Mouse (Mus musculus): ENCODE results near the gene Kmt5a. TPM values are rescaled to one million over a fixed set of nuclear protein-coding genes. Genes with fewer than 3 reads are reported as not detected.
A peak's percentile ranks its signal among the peaks of the same experiment; 100 is the strongest.
"Not testable (repeated sequence)": the region's sequence is repeated elsewhere in the genome, so short reads cannot be mapped to it uniquely, and the experiment has no call there.

Kmt5a gene
- polyA plus RNA-seq, 1 experiment from 2014 or later: 50.4 TPM

DNA sequence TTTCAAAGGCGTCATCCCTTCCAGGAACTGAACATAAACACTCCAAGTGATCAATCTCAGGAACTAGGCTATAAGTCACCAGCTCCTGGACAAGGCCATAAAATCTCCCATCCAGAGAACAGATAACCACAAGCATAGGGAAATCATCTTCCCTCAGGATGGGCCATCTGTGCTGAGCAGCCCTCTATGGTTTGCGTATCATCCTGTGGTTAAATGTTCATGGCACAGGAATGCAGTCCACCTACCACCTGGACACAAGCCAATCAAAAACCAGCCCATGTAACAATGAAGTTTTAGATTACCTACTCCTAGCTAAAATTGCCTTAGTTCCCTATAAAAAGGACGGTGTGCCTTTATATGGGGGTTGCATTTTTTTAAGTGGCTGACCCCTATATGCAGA is 49.2 kb downstream of the Kmt5a start:
- no peaks in the 10 kb centered on the region for H3K27me3 ChIP-seq (ENCODE audit: control insufficient read depth, insufficient read depth, low read length)
- 80% methylated on average over 3 of the region's 3 CpGs for WGBS
- H3K27ac ChIP-seq (ENCODE audit: low read length): no peak overlapping the region
- peaks cover 14% of the 10 kb centered on the region for H3K4me1 ChIP-seq (ENCODE audit: control insufficient read depth, insufficient read depth, low read length)
- ATAC-seq (ENCODE audit: insufficient read depth, low FRiP score): no peak
- no peak overlapping the region for H3K4me3 ChIP-seq (replicated peaks; ENCODE audit: low read length)
- peaks cover 4% of the 10 kb centered on the region; the same call in 1 of the 2 replicates for H3K36me3 ChIP-seq (ENCODE audit: control insufficient read depth, insufficient read depth, low read length)
- H3K4me2 ChIP-seq (ENCODE audit: low read depth, low read length): no peak overlapping the region
- H3K9me3 ChIP-seq (replicated peaks; ENCODE audit: control insufficient read depth, low read length): no peaks in the 10 kb centered on the region
- no peak overlapping the region for H3K9ac ChIP-seq (ENCODE audit: low read length)

- peaks cover 4% of the 10 kb centered on the region; the same call in 1 of the 2 replicates for H3K36me3 ChIP-seq (ENCODE audit: control insufficient read depth, insufficient read depth, low read length)
- no peaks in the 10 kb centered on the region for H3K27me3 ChIP-seq (ENCODE audit: control insufficient read depth, insufficient read depth, low read length)
- H3K27ac ChIP-seq (ENCODE audit: low read length): peak overlapping the region; percentile 39
- WGBS: 43% methylated on average over 4 of the region's 4 CpGs
- H3K9ac ChIP-seq (ENCODE audit: low read length): no peak overlapping the region
- no peak overlapping the region for H3K4me3 ChIP-seq (replicated peaks; ENCODE audit: low read length)
- no peaks in the 10 kb centered on the region for H3K9me3 ChIP-seq (replicated peaks; ENCODE audit: control insufficient read depth, low read length)
- H3K4me1 ChIP-seq (ENCODE audit: control insufficient read depth, insufficient read depth, low read length): peaks cover 6% of the 10 kb centered on the region
- ATAC-seq (ENCODE audit: insufficient read depth, low FRiP score): peak; percentile 52; the same call in 1 of the 2 replicates
- H3K4me2 ChIP-seq (ENCODE audit: low read depth, low read length): no peak overlapping the region
These were observed 52.0 kb downstream of the Kmt5a start for GRCm38 (mm10) chr5:124491732-124492131.

DNA sequence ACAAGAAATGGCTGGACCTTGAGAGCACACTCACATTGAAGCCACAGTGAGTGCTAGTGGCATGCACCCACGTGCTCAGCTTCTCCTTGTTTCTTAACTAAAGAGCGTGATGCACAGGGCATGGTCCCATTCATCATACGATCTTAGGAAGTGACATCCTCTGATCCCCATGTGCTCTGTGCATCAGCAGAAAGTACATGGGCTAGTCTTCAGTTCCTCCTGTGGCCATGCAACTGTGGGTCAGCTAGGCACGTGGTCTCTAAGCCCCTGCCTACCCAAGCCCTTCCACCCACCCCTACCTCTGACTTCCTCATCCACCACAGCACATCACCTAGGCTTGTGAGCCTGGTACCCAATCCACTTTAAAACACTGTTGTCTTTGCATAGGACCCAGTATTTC is 52.9 kb downstream of the Kmt5a start:
- 80% methylated on average over 4 of the region's 4 CpGs for WGBS
- Histone ChIP-seq H3K4me3 (replicated peaks; ENCODE audit: low read length) (no peak overlapping the region), H3K4me2 (ENCODE audit: low read depth, low read length) (no peak overlapping the region), H3K4me1 (ENCODE audit: control insufficient read depth, insufficient read depth, low read length) (peaks cover 11% of the 10 kb centered on the region), H3K9me3 (replicated peaks; ENCODE audit: control insufficient read depth, low read length) (no peaks in the 10 kb centered on the region), H3K27ac (ENCODE audit: low read length) (no peak overlapping the region), H3K36me3 (ENCODE audit: control insufficient read depth, insufficient read depth, low read length) (peaks cover 4% of the 10 kb centered on the region; the same call in 1 of the 2 replicates), H3K27me3 (ENCODE audit: control insufficient read depth, insufficient read depth, low read length) (no peaks in the 10 kb centered on the region), H3K9ac (ENCODE audit: low read length) (no peak overlapping the region)
- no peak for ATAC-seq (ENCODE audit: insufficient read depth, low FRiP score)

GRCm38 (mm10) chr5:124493455-124493854 is 53.7 kb downstream of the Kmt5a start:
- peaks cover 4% of the 10 kb centered on the region; the same call in 1 of the 2 replicates for H3K36me3 ChIP-seq (ENCODE audit: control insufficient read depth, insufficient read depth, low read length)

GRCm38 (mm10) chr5:124495547-124495946 is 55.8 kb downstream of the Kmt5a start:
- Histone ChIP-seq H3K4me3 (replicated peaks; ENCODE audit: low read length) (no peak overlapping the region), H3K4me1 (ENCODE audit: control insufficient read depth, insufficient read depth, low read length) (peaks cover 11% of the 10 kb centered on the region), H3K9me3 (replicated peaks; ENCODE audit: control insufficient read depth, low read length) (no peaks in the 10 kb centered on the region), H3K4me2 (ENCODE audit: low read depth, low read length) (no peak overlapping the region), H3K9ac (ENCODE audit: low read length) (no peak overlapping the region), H3K27ac (ENCODE audit: low read length) (no peak overlapping the region), H3K36me3 (ENCODE audit: control insufficient read depth, insufficient read depth, low read length) (peaks cover 4% of the 10 kb centered on the region; the same call in 1 of the 2 replicates), H3K27me3 (ENCODE audit: control insufficient read depth, insufficient read depth, low read length) (no peaks in the 10 kb centered on the region)
- ATAC-seq (ENCODE audit: insufficient read depth, low FRiP score): no peak
- WGBS: 61% methylated on average over 7 of the region's 7 CpGs

More at GRCm38 (mm10) chr5:124493455-124493854, 53.7 kb downstream of the Kmt5a start:
- Histone ChIP-seq H3K4me3 (replicated peaks; ENCODE audit: low read length) (no peak overlapping the region), H3K27ac (ENCODE audit: low read length) (no peak overlapping the region), H3K4me2 (ENCODE audit: low read depth, low read length) (no peak overlapping the region), H3K4me1 (ENCODE audit: control insufficient read depth, insufficient read depth, low read length) (peaks cover 11% of the 10 kb centered on the region), H3K9ac (ENCODE audit: low read length) (no peak overlapping the region), H3K27me3 (ENCODE audit: control insufficient read depth, insufficient read depth, low read length) (no peaks in the 10 kb centered on the region), H3K9me3 (replicated peaks; ENCODE audit: control insufficient read depth, low read length) (no peaks in the 10 kb centered on the region)
- ATAC-seq (ENCODE audit: insufficient read depth, low FRiP score): no peak
- WGBS: 80% methylated on average over 11 of the region's 11 CpGs

GRCm38 (mm10) chr5:124496614-124497514 is 57.1 kb downstream of the Kmt5a start:
- H3K27ac ChIP-seq (ENCODE audit: low read length): no peak overlapping the region; the same call in 1 of the 2 replicates

DNA sequence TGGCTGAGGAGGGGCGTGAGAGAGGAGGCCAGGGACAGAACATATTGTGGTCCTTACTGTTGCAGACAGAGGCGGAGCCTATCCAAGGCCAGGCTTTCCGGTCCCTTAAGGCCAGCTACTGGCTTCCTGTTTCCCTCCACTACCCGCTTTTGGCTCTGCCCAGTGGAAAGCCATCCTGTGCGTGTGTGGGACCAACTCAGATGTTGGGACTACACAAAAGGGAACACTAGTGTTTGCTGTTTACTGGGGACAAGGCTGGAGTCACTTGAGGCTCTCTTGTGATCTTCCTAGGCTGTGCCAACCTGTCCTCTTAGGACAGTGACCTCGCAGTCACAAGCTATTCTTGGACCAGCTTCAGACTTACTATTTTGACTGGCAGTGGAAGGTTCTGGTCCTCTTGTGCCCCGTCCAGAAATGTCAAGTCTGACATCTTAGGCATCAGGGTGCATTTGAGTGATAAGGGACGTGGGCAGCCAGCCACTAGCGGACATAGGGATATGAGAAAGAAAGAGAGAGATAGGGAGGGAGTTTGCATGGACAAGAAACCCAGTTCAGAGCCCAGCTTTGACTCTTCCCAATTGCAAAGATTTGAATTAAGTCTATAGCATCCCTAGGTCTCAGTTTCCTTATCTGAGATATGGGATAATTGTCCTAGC is 58.6 kb downstream of the Kmt5a start:
- Histone ChIP-seq H3K36me3 (ENCODE audit: control insufficient read depth, insufficient read depth, low read length) (no peaks in the 10 kb centered on the region; the same call in 1 of the 2 replicates), H3K4me3 (replicated peaks; ENCODE audit: low read length) (no peak overlapping the region), H3K27ac (ENCODE audit: low read length) (no peak overlapping the region), H3K4me1 (ENCODE audit: control insufficient read depth, insufficient read depth, low read length) (peaks cover 6% of the 10 kb centered on the region; the same call in 1 of the 2 replicates), H3K9ac (ENCODE audit: low read length) (no peak overlapping the region), H3K27me3 (ENCODE audit: control insufficient read depth, insufficient read depth, low read length) (no peaks in the 10 kb centered on the region), H3K4me2 (ENCODE audit: low read depth, low read length) (no peak overlapping the region), H3K9me3 (replicated peaks; ENCODE audit: control insufficient read depth, low read length) (no peaks in the 10 kb centered on the region)
- ATAC-seq (ENCODE audit: insufficient read depth, low FRiP score): peak; percentile 51; the same call in 1 of the 2 replicates
- WGBS: 74% methylated on average over 9 of the region's 9 CpGs

More at GRCm38 (mm10) chr5:124496614-124497514, 57.1 kb downstream of the Kmt5a start:
- Histone ChIP-seq H3K36me3 (ENCODE audit: control insufficient read depth, insufficient read depth, low read length) (peaks cover 4% of the 10 kb centered on the region; the same call in 1 of the 2 replicates), H3K9me3 (replicated peaks; ENCODE audit: control insufficient read depth, low read length) (no peaks in the 10 kb centered on the region), H3K4me1 (ENCODE audit: control insufficient read depth, insufficient read depth, low read length) (peaks cover 7% of the 10 kb centered on the region; the same call in 1 of the 2 replicates), H3K4me3 (replicated peaks; ENCODE audit: low read length) (peak overlapping the region; percentile 25), H3K4me2 (ENCODE audit: low read depth, low read length) (peak overlapping the region; percentile 36; the same call in 1 of the 2 replicates), H3K9ac (ENCODE audit: low read length) (peak overlapping the region; percentile 52), H3K27me3 (ENCODE audit: control insufficient read depth, insufficient read depth, low read length) (no peaks in the 10 kb centered on the region)
- no peak for ATAC-seq (ENCODE audit: insufficient read depth, low FRiP score)
- 45% methylated on average over 15 of the region's 15 CpGs for WGBS

DNA sequence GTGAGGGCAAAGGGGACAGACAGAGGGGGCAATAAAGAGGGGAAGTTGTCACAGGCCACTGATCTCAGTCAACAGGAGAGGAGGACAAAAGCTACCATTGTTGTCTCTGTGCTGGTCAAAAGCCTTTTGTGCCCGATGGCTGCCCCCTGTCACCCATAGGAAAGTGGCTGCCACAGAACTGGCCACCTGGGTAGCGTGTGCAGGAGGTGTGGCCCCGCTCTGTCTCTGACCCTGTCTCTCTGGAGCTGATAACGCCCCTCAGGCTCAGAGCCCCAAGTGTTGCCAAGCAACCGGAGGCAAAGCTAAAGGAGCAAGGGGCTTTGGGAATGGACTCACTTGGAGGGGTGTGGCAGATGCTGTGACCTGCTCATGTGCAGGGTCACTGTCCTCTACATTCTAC is 59.3 kb downstream of the Kmt5a start:
- H3K36me3 ChIP-seq (ENCODE audit: control insufficient read depth, insufficient read depth, low read length): no peaks in the 10 kb centered on the region
- no peaks in the 10 kb centered on the region for H3K9me3 ChIP-seq (replicated peaks; ENCODE audit: control insufficient read depth, low read length)
- no peak overlapping the region for H3K4me3 ChIP-seq (replicated peaks; ENCODE audit: low read length)
- no peak for ATAC-seq (ENCODE audit: insufficient read depth, low FRiP score)
- no peaks in the 10 kb centered on the region for H3K27me3 ChIP-seq (ENCODE audit: control insufficient read depth, insufficient read depth, low read length)
- peaks cover 6% of the 10 kb centered on the region; the same call in 1 of the 2 replicates for H3K4me1 ChIP-seq (ENCODE audit: control insufficient read depth, insufficient read depth, low read length)
- WGBS: 46% methylated on average over 5 of the region's 5 CpGs
- H3K4me2 ChIP-seq (ENCODE audit: low read depth, low read length): no peak overlapping the region
- no peak overlapping the region for H3K9ac ChIP-seq (ENCODE audit: low read length)
- H3K27ac ChIP-seq (ENCODE audit: low read length): no peak overlapping the region

- not testable (repeated sequence) for H3K27ac ChIP-seq (ENCODE audit: low read length); H3K27me3 ChIP-seq (ENCODE audit: control insufficient read depth, insufficient read depth, low read length); ATAC-seq (ENCODE audit: insufficient read depth, low FRiP score); H3K36me3 ChIP-seq (ENCODE audit: control insufficient read depth, insufficient read depth, low read length); H3K9me3 ChIP-seq (replicated peaks; ENCODE audit: control insufficient read depth, low read length); H3K4me2 ChIP-seq (ENCODE audit: low read depth, low read length); H3K4me1 ChIP-seq (ENCODE audit: control insufficient read depth, insufficient read depth, low read length); H3K4me3 ChIP-seq (replicated peaks; ENCODE audit: low read length); H3K9ac ChIP-seq (ENCODE audit: low read length)
- WGBS: 86% methylated on average over 2 of the region's 4 CpGs
These were observed 60.3 kb downstream of the Kmt5a start for GRCm38 (mm10) chr5:124500037-124500436.

Data from stomach, embryonic 16.5 days (tissue).